Mouse (Mus musculus): ENCODE measurements around the gene Jmjd1c.

Jmjd1c gene

GRCm38 (mm10) chr10:67129531-67129930 lies 33.6 kb downstream of the Jmjd1c start:
- DNase-seq (ENCODE audit: low spot score) = no peak

- no peak for DNase-seq (ENCODE audit: low spot score)
Measured at GRCm38 (mm10) chr10:67131709-67132108, 35.8 kb downstream of the Jmjd1c start.

- DNase-seq (ENCODE audit: low spot score) = no peak
Measured at GRCm38 (mm10) chr10:67134322-67134721, 38.4 kb downstream of the Jmjd1c start.

- DNase-seq (ENCODE audit: low spot score) = no peak
Measured at GRCm38 (mm10) chr10:67137437-67137836, 41.5 kb downstream of the Jmjd1c start.

GRCm38 (mm10) chr10:67143661-67144060 lies 47.7 kb downstream of the Jmjd1c start:
- no peak for DNase-seq (ENCODE audit: low spot score)

GRCm38 (mm10) chr10:67144269-67144668 lies 48.3 kb downstream of the Jmjd1c start:
- no peak for DNase-seq (ENCODE audit: low spot score)

GRCm38 (mm10) chr10:67145623-67146022 lies 49.7 kb downstream of the Jmjd1c start:
- no peak for DNase-seq (ENCODE audit: low spot score)

- no peak for DNase-seq (ENCODE audit: low spot score)
Measured at GRCm38 (mm10) chr10:67151766-67152165, 55.8 kb downstream of the Jmjd1c start.

- no peak for DNase-seq (ENCODE audit: low spot score)
Measured at GRCm38 (mm10) chr10:67154647-67155046, 58.7 kb downstream of the Jmjd1c start.

GRCm38 (mm10) chr10:67174049-67174448 lies 78.1 kb downstream of the Jmjd1c start:
- DNase-seq (ENCODE audit: low spot score) = no peak

GRCm38 (mm10) chr10:67176031-67176430 lies 80.1 kb downstream of the Jmjd1c start:
- DNase-seq (ENCODE audit: low spot score) = no peak

- DNase-seq (ENCODE audit: low spot score) = no peak
Measured at GRCm38 (mm10) chr10:67176932-67177331, 81.0 kb downstream of the Jmjd1c start.

- no peak for DNase-seq (ENCODE audit: low spot score)
Measured at GRCm38 (mm10) chr10:67177410-67177809, 81.5 kb downstream of the Jmjd1c start.

GRCm38 (mm10) chr10:67180021-67180420 lies 84.1 kb downstream of the Jmjd1c start:
- no peak for DNase-seq (ENCODE audit: low spot score)

- no peak for DNase-seq (ENCODE audit: low spot score)
Measured at GRCm38 (mm10) chr10:67180799-67181198, 84.9 kb downstream of the Jmjd1c start.

- DNase-seq (ENCODE audit: low spot score) = no peak
Measured at GRCm38 (mm10) chr10:67182651-67183050, 86.7 kb downstream of the Jmjd1c start.

GRCm38 (mm10) chr10:67183086-67183485 lies 87.2 kb downstream of the Jmjd1c start:
- DNase-seq (ENCODE audit: low spot score) = no peak

- DNase-seq (ENCODE audit: low spot score) = no peak
Measured at GRCm38 (mm10) chr10:67184441-67185070, 88.6 kb downstream of the Jmjd1c start.

- DNase-seq (ENCODE audit: low spot score) = peak; percentile 63
Measured at GRCm38 (mm10) chr10:67185491-67186081, 89.7 kb downstream of the Jmjd1c start.

- no peak for DNase-seq (ENCODE audit: low spot score)
Measured at GRCm38 (mm10) chr10:67186489-67186888, 90.6 kb downstream of the Jmjd1c start.

- no peak for DNase-seq (ENCODE audit: low spot score)
Measured at GRCm38 (mm10) chr10:67187001-67187453, 91.1 kb downstream of the Jmjd1c start.

- no peak for DNase-seq (ENCODE audit: low spot score)
Measured at GRCm38 (mm10) chr10:67187952-67188351, 92.0 kb downstream of the Jmjd1c start.

GRCm38 (mm10) chr10:67189057-67189456 lies 93.1 kb downstream of the Jmjd1c start:
- DNase-seq (ENCODE audit: low spot score) = no peak

GRCm38 (mm10) chr10:67190261-67190660 lies 94.3 kb downstream of the Jmjd1c start:
- no peak for DNase-seq (ENCODE audit: low spot score)

All from ovary, postnatal 36 days (tissue).